Mouse (Mus musculus): Measurements from ENCODE around the gene Ube2d2b. TPM values are rescaled to one million over a fixed set of nuclear protein-coding genes. Genes with fewer than 3 reads are reported as not detected.
A peak's percentile ranks its signal among the peaks of the same experiment; 100 is the strongest.

Ube2d2b gene
- not detected for total RNA-seq (2021)
- long read RNA-seq, experiment 1, partial matches to known transcripts, result 0 of 1 reads
- long read RNA-seq, experiment 1, other reads (novel, unspliced or antisense), result 0 of 1 reads
- long read RNA-seq, experiment 2, result 0 reads

- DNase-seq (ENCODE audit: low spot score in 2 of 2), result no peak
- Histone ChIP-seq H3K27ac (no peak within 1 kb of the TSS), H3K4me3 (no peak within 1 kb of the TSS)
- TF ChIP-seq CTCF (conservative IDR thresholded peaks at IDR 0.05), result no peak
Measured at GRCm38 (mm10) chr5:107829998-107830560, at the start of gene Ube2d2b. TSS of gene Ube2d2b (plus strand) at chr5:107830099.

GRCm38 (mm10) chr5:107782360-107782759 is 47.5 kb upstream of the Ube2d2b start:
- Histone ChIP-seq H3K27ac (no peak overlapping the region), H3K4me3 (no peak overlapping the region)
- peak; percentile 42 for TF ChIP-seq CTCF (conservative IDR thresholded peaks at IDR 0.05)
- DNase-seq (ENCODE audit: low spot score in 2 of 2), result no peak

GRCm38 (mm10) chr5:107787682-107788443 is 42.0 kb upstream of the Ube2d2b start:
- H3K27ac ChIP-seq, result no peak overlapping the region
- no peak for TF ChIP-seq CTCF (conservative IDR thresholded peaks at IDR 0.05)

GRCm38 (mm10) chr5:107789492-107789891 is 40.4 kb upstream of the Ube2d2b start:
- DNase-seq (ENCODE audit: low spot score in 2 of 2), result peak in 1 of 2 experiments; percentile 13
- Histone ChIP-seq H3K27ac (no peak overlapping the region), H3K4me3 (no peak overlapping the region)
- peak; percentile 70 for TF ChIP-seq CTCF (conservative IDR thresholded peaks at IDR 0.05)

More at GRCm38 (mm10) chr5:107787682-107788443, 42.0 kb upstream of the Ube2d2b start:
- no peak overlapping the region for H3K4me3 ChIP-seq
- DNase-seq (ENCODE audit: low spot score in 2 of 2), result no peak

GRCm38 (mm10) chr5:107791966-107792365 is 37.9 kb upstream of the Ube2d2b start:
- TF ChIP-seq CTCF (conservative IDR thresholded peaks at IDR 0.05), result no peak
- DNase-seq (ENCODE audit: low spot score in 2 of 2), result no peak
- Histone ChIP-seq H3K4me3 (no peak overlapping the region), H3K27ac (no peak overlapping the region)

- DNase-seq (ENCODE audit: low spot score in 2 of 2), result no peak
- TF ChIP-seq CTCF (conservative IDR thresholded peaks at IDR 0.05), result no peak
- Histone ChIP-seq H3K4me3 (no peak overlapping the region), H3K27ac (no peak overlapping the region)
Measured at GRCm38 (mm10) chr5:107792516-107792915, 37.4 kb upstream of the Ube2d2b start.

- no peak overlapping the region for H3K27ac ChIP-seq
- DNase-seq (ENCODE audit: low spot score in 2 of 2), result no peak
- H3K4me3 ChIP-seq, result no peak overlapping the region
- no peak for TF ChIP-seq CTCF (conservative IDR thresholded peaks at IDR 0.05)
Measured at GRCm38 (mm10) chr5:107793258-107793657, 36.6 kb upstream of the Ube2d2b start.

- H3K27ac ChIP-seq, result no peak overlapping the region
- TF ChIP-seq CTCF (conservative IDR thresholded peaks at IDR 0.05), result peak; percentile 67
- no peak for DNase-seq (ENCODE audit: low spot score in 2 of 2)
- H3K4me3 ChIP-seq, result no peak overlapping the region
Measured at GRCm38 (mm10) chr5:107793927-107794326, 36.0 kb upstream of the Ube2d2b start.

GRCm38 (mm10) chr5:107798290-107798689 is 31.6 kb upstream of the Ube2d2b start:
- no peak for TF ChIP-seq CTCF (conservative IDR thresholded peaks at IDR 0.05)
- no peak overlapping the region for H3K27ac ChIP-seq
- H3K4me3 ChIP-seq, result no peak overlapping the region
- no peak for DNase-seq (ENCODE audit: low spot score in 2 of 2)

- no peak for TF ChIP-seq CTCF (conservative IDR thresholded peaks at IDR 0.05)
- no peak overlapping the region for H3K27ac ChIP-seq
- no peak overlapping the region for H3K4me3 ChIP-seq
- DNase-seq (ENCODE audit: low spot score in 2 of 2), result no peak
Measured at GRCm38 (mm10) chr5:107801234-107801633, 28.7 kb upstream of the Ube2d2b start.

GRCm38 (mm10) chr5:107802621-107803020 is 27.3 kb upstream of the Ube2d2b start:
- Histone ChIP-seq H3K27ac (no peak overlapping the region), H3K4me3 (no peak overlapping the region)
- TF ChIP-seq CTCF (conservative IDR thresholded peaks at IDR 0.05), result no peak
- DNase-seq (ENCODE audit: low spot score in 2 of 2), result no peak

- Histone ChIP-seq H3K4me3 (no peak overlapping the region), H3K27ac (no peak overlapping the region)
- DNase-seq (ENCODE audit: low spot score in 2 of 2), result no peak
- no peak for TF ChIP-seq CTCF (conservative IDR thresholded peaks at IDR 0.05)
Measured at GRCm38 (mm10) chr5:107807496-107807895, 22.4 kb upstream of the Ube2d2b start.

- H3K4me3 ChIP-seq, result no peak overlapping the region
- no peak overlapping the region for H3K27ac ChIP-seq
- no peak for DNase-seq (ENCODE audit: low spot score in 2 of 2)
- no peak for TF ChIP-seq CTCF (conservative IDR thresholded peaks at IDR 0.05)
Measured at GRCm38 (mm10) chr5:107814651-107815050, 15.2 kb upstream of the Ube2d2b start.

GRCm38 (mm10) chr5:107822521-107822920 is 7.4 kb upstream of the Ube2d2b start:
- DNase-seq (ENCODE audit: low spot score in 2 of 2), result no peak
- no peak for TF ChIP-seq CTCF (conservative IDR thresholded peaks at IDR 0.05)
- H3K27ac ChIP-seq, result no peak overlapping the region
- H3K4me3 ChIP-seq, result no peak overlapping the region
